Mouse (Mus musculus): ENCODE measurements around the gene Gpr85. TPM values are rescaled to one million over a fixed set of nuclear protein-coding genes. Genes with fewer than 3 reads are reported as not detected.

The Gpr85 gene
- polyA plus RNA-seq, 1 experiment from 2014 or later = 5.9 TPM

Other genes starting within 250 kb of the Gpr85 start
- 28.8 and 30.8 TPM in 2 replicates for gene Tmem168, start 231.8 kb downstream of the Gpr85 start, polyA plus RNA-seq (2016; fragmentation: Nextera tagmentation; extraction: Ambion mirVana)
- 18.5 and 19.0 TPM in 2 replicates for gene Bmt2, start 162.0 kb downstream of the Gpr85 start, polyA plus RNA-seq (2016; fragmentation: Nextera tagmentation; extraction: Ambion mirVana)
- gene 2610001J05Rik, start 31.6 kb upstream of the Gpr85 start, polyA plus RNA-seq (2016; fragmentation: Nextera tagmentation; extraction: Ambion mirVana) = 98.0 and 99.4 TPM in 2 replicates